Mouse (Mus musculus): ENCODE results near the gene Mrm1.

GRCm38 (mm10) chr11:84813724-84814510 lies 5.4 kb downstream of the Mrm1 start:
- no peak for TF ChIP-seq POLR2A (IDR thresholded peaks at IDR 0.05; ENCODE audit: insufficient read length, low read depth)
- no peak for TF ChIP-seq E2F4 (IDR thresholded peaks at IDR 0.05; ENCODE audit: insufficient read depth)
- no peak for TF ChIP-seq MAX (IDR thresholded peaks at IDR 0.05; ENCODE audit: low read depth)
- TF ChIP-seq TCF12 (IDR thresholded peaks at IDR 0.05; ENCODE audit: insufficient read depth, poor library complexity, severe bottlenecking), result no peak
- no peak for TF ChIP-seq SRF (IDR thresholded peaks at IDR 0.05; ENCODE audit: control insufficient read depth, insufficient read length, low read depth)
- TF ChIP-seq MYOG (IDR thresholded peaks at IDR 0.05; ENCODE audit: control insufficient read depth in 1 of 3, insufficient read depth in 1 of 3, insufficient read length in 2 of 3, low read depth in 2 of 3), result peak in 1 of 3 experiments; percentile 5
- peak; percentile 28 for TF ChIP-seq POLR2AphosphoS2 (IDR thresholded peaks at IDR 0.05; ENCODE audit: insufficient read length, low read depth)
